Mouse (Mus musculus): ENCODE measurements around the gene Pskh1. TPM values are rescaled to one million over a fixed set of nuclear protein-coding genes. Genes with fewer than 3 reads are reported as not detected.
A peak's percentile ranks its signal among the peaks of the same experiment; 100 is the strongest.

Gene Pskh1
- polyA plus RNA-seq, 1 experiment from 2014 or later: 18.3 TPM

DNA sequence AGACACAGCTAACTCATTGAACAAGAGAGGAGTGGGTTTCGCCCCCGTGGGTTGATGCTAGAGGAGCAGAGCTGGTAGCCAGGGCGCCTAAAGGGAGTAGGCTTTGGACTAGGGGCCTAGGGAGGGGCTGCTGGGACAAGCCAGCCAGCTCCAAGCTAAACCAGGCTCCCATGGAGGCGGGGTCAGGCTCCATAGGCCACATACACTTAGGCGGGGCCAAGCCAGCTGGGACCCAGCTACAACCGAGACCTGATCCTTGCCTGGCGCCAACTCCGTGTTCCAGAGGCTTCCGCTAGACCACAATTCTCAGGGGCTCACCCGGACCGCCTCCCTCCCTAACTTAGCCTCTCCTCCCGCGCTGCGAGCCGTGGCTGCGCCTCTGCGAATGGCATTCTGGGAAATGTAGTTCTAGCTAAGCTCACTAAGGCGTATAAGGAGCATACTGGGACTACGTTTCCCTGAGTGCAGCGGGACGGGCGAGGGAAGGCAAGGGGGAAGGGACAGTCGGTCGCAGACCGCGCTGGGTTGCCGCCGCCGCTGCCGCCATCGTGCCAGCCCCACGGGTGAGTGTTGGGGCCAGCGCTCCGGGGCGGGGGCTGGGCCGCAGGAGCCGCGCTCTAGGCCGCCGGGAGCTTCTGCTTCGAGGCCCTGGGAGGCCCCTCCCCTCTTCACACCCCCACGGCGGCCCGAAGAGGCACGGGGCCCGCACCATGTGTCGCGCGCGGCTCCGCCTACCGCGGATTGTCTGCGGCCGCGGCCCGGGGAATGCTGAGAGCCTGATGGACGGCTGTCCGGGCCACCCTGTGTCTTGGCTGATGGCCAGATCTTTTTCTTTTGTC, 39.9 kb upstream of the Pskh1 start, which contains the start of gene Nutf2:
Nutf2 (plus strand) TSS at position 438 of the 839 bp plus-strand sequence.
- Histone ChIP-seq H3K4me2 (peak within 1 kb of the TSS; percentile 89), H3K36me3 (replicated peaks) (peaks cover 20% of the 10 kb centered on the region)

DNA sequence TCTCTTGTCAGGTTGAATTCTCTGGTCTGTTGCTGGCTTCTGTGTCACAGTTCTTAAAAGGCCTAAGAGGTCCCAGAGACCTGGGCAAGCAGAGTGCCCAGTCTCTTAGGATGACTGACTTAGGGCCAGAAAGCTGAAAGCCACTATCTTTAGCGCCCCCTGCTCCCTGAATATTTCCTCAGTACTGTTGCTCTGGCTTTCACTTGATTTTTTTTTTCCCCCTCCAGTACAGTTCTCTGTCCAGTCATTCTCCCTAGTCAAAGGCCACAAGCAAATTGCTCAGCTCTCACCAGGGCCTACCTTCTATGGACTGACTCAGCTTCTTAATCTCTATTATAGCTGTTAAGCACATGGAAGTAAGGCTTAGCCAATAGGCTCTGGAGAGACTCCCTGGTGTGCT, 38.3 kb upstream of the Pskh1 start:
- Histone ChIP-seq H3K27me3 (no peaks in the 10 kb centered on the region), H3K27ac (0 out of 2 replicates have a peak overlapping the region, but pooled peaks have one; percentile 0), H3K9me3 (no peaks in the 10 kb centered on the region), H3K9ac (peak overlapping the region; percentile 96), H3K4me1 (peaks cover 63% of the 10 kb centered on the region), H3K4me3 (replicated peaks) (peak overlapping the region; percentile 96), H3K4me2 (peak overlapping the region; percentile 89), H3K36me3 (replicated peaks) (peaks cover 35% of the 10 kb centered on the region)
- no peak for ATAC-seq (ENCODE audit: low FRiP score)
- WGBS: 8% methylated on average over 1 of the region's 1 CpGs

More for the DNA sequence above, 39.9 kb upstream of the Pskh1 start, which contains the start of gene Nutf2:
- under 1% methylated on average over 59 of the region's 59 CpGs for WGBS
- Histone ChIP-seq H3K4me1 (peaks cover 78% of the 10 kb centered on the region), H3K27me3 (no peaks in the 10 kb centered on the region), H3K9ac (peak within 1 kb of the TSS; percentile 96), H3K4me3 (replicated peaks) (peak within 1 kb of the TSS; percentile 96), H3K27ac (peak within 1 kb of the TSS; percentile 94), H3K9me3 (no peaks in the 10 kb centered on the region)
- ATAC-seq (ENCODE audit: low FRiP score): peak; percentile 96

GRCm38 (mm10) chr8:105866364-105867029, 33.7 kb upstream of the Pskh1 start:
- no peak for ATAC-seq (ENCODE audit: low FRiP score)
- 83% methylated on average over 6 of the region's 6 CpGs for WGBS

GRCm38 (mm10) chr8:105874301-105874700, 25.9 kb upstream of the Pskh1 start:
- ATAC-seq (ENCODE audit: low FRiP score): no peak
- H3K36me3 ChIP-seq (replicated peaks): peaks cover 88% of the 10 kb centered on the region

More at GRCm38 (mm10) chr8:105866364-105867029, 33.7 kb upstream of the Pskh1 start:
- Histone ChIP-seq H3K9me3 (no peaks in the 10 kb centered on the region), H3K27ac (no peak overlapping the region), H3K27me3 (no peaks in the 10 kb centered on the region), H3K36me3 (replicated peaks) (peaks cover 72% of the 10 kb centered on the region), H3K4me3 (replicated peaks) (no peak overlapping the region), H3K9ac (no peak overlapping the region), H3K4me1 (peaks cover 28% of the 10 kb centered on the region), H3K4me2 (no peak overlapping the region)

GRCm38 (mm10) chr8:105880754-105881520, 19.3 kb upstream of the Pskh1 start, which contains the start of gene Edc4:
Gene Edc4 (plus strand): TSS chr8:105880881.
- Histone ChIP-seq H3K36me3 (replicated peaks) (peaks cover 55% of the 10 kb centered on the region), H3K9ac (peak within 1 kb of the TSS; percentile 91), H3K4me1 (peaks cover 31% of the 10 kb centered on the region), H3K27me3 (no peaks in the 10 kb centered on the region), H3K27ac (0 out of 2 replicates have a peak within 1 kb of the TSS, but pooled peaks have one; percentile 44), H3K9me3 (no peaks in the 10 kb centered on the region), H3K4me3 (replicated peaks) (peak within 1 kb of the TSS; percentile 88), H3K4me2 (peak within 1 kb of the TSS; percentile 74)
- WGBS: 1% methylated on average over 45 of the region's 45 CpGs
- peak; percentile 71 for ATAC-seq (ENCODE audit: low FRiP score)

More at GRCm38 (mm10) chr8:105874301-105874700, 25.9 kb upstream of the Pskh1 start:
- Histone ChIP-seq H3K9ac (no peak overlapping the region), H3K4me3 (replicated peaks) (no peak overlapping the region), H3K27me3 (no peaks in the 10 kb centered on the region), H3K4me2 (no peak overlapping the region), H3K9me3 (no peaks in the 10 kb centered on the region), H3K4me1 (no peaks in the 10 kb centered on the region), H3K27ac (no peak overlapping the region)
- 91% methylated on average over 6 of the region's 6 CpGs for WGBS

DNA sequence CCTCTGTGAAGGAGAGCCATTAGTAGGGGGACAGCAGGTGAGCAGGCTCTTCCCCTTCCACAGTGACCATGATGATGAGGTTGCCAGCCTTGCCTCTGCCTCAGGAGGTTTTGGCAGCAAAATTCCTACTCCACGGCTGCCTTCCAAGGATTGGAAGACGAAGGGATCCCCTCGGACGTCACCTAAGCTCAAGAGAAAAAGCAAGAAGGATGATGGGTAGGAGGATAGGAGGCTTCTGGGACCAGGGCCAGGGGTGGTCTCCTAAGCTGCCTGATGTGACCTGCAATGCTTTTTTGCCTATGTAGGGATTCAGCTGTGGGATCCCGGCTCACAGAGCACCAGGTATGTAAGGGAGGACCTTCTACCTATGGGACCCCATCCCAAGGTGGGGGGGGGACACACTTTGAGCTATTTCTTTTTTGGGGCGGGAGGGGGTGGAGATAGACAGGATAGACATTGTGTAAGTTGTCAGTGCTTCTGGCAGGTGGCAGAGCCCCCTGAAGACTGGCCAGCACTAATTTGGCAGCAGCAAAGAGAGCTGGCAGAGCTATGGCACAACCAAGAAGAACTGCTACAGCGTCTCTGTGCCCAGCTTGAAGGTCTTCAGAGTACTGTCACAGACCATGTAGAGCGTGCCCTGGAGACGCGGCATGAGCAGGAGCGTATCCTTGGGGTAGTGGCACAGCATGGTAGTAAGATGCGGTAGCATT, 10.3 kb upstream of the Pskh1 start:
- H3K36me3 ChIP-seq (replicated peaks): peaks cover 87% of the 10 kb centered on the region
- 95% methylated on average over 12 of the region's 12 CpGs for WGBS
- H3K27me3 ChIP-seq: no peaks in the 10 kb centered on the region
- H3K9me3 ChIP-seq: no peaks in the 10 kb centered on the region
- H3K27ac ChIP-seq: no peak overlapping the region
- H3K4me2 ChIP-seq: no peak overlapping the region
- ATAC-seq (ENCODE audit: low FRiP score): no peak
- H3K4me1 ChIP-seq: peaks cover 10% of the 10 kb centered on the region
- H3K4me3 ChIP-seq (replicated peaks): no peak overlapping the region
- no peak overlapping the region for H3K9ac ChIP-seq

GRCm38 (mm10) chr8:105890870-105891269, 9.4 kb upstream of the Pskh1 start:
- 91% methylated on average over 6 of the region's 6 CpGs for WGBS
- H3K4me1 ChIP-seq: peaks cover 10% of the 10 kb centered on the region
- H3K4me2 ChIP-seq: no peak overlapping the region
- no peaks in the 10 kb centered on the region for H3K9me3 ChIP-seq
- ATAC-seq (ENCODE audit: low FRiP score): no peak
- H3K9ac ChIP-seq: no peak overlapping the region
- no peak overlapping the region for H3K27ac ChIP-seq
- H3K27me3 ChIP-seq: no peaks in the 10 kb centered on the region
- no peak overlapping the region for H3K4me3 ChIP-seq (replicated peaks)
- H3K36me3 ChIP-seq (replicated peaks): peaks cover 79% of the 10 kb centered on the region

- Histone ChIP-seq H3K36me3 (replicated peaks) (peaks cover 64% of the 10 kb centered on the region), H3K27ac (no peak overlapping the region), H3K4me3 (replicated peaks) (no peak overlapping the region), H3K9ac (no peak overlapping the region), H3K4me1 (peaks cover 10% of the 10 kb centered on the region), H3K9me3 (no peaks in the 10 kb centered on the region), H3K4me2 (no peak overlapping the region), H3K27me3 (no peaks in the 10 kb centered on the region)
- 91% methylated on average over 6 of the region's 6 CpGs for WGBS
- 0 out of 2 replicates have a peak, but pooled peaks have one; percentile 45 for ATAC-seq (ENCODE audit: low FRiP score)
These were observed 7.8 kb upstream of the Pskh1 start for GRCm38 (mm10) chr8:105892432-105892831.

DNA sequence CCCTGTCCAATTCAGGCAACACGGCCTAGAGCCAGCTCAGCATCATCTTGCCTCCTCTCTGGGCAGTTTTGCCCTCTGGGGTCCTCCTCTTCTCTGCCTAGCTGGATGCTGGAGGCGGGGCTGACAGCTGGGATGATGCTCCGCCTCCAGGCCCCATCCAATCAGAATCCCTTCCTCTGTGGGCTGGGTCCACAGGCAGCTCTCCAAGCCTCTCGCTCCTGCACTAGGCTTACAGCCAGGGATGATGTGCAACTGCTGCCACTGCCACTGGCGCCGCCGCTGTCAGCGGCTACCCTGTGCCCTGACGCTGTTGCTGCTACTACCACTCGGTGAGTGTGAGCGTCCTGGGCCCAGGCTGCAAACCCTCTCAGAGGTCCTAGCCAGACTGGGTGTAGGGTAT, 6.9 kb upstream of the Pskh1 start, which contains the start of gene Nrn1l:
Nrn1l (plus strand) TSS at position 229 of the 400 bp plus-strand sequence.
- Histone ChIP-seq H3K9me3 (no peaks in the 10 kb centered on the region), H3K9ac (peak within 1 kb of the TSS; percentile 43; the same call in 1 of the 2 replicates), H3K4me2 (peak within 1 kb of the TSS; percentile 20; the same call in 1 of the 2 replicates), H3K4me3 (replicated peaks) (no peak within 1 kb of the TSS), H3K27ac (peak within 1 kb of the TSS; percentile 51; the same call in 1 of the 2 replicates), H3K27me3 (no peaks in the 10 kb centered on the region), H3K4me1 (peaks cover 10% of the 10 kb centered on the region), H3K36me3 (replicated peaks) (peaks cover 54% of the 10 kb centered on the region)
- peak; percentile 96 for ATAC-seq (ENCODE audit: low FRiP score)
- 3% methylated on average over 11 of the region's 11 CpGs for whole genome bisulfite sequencing

DNA sequence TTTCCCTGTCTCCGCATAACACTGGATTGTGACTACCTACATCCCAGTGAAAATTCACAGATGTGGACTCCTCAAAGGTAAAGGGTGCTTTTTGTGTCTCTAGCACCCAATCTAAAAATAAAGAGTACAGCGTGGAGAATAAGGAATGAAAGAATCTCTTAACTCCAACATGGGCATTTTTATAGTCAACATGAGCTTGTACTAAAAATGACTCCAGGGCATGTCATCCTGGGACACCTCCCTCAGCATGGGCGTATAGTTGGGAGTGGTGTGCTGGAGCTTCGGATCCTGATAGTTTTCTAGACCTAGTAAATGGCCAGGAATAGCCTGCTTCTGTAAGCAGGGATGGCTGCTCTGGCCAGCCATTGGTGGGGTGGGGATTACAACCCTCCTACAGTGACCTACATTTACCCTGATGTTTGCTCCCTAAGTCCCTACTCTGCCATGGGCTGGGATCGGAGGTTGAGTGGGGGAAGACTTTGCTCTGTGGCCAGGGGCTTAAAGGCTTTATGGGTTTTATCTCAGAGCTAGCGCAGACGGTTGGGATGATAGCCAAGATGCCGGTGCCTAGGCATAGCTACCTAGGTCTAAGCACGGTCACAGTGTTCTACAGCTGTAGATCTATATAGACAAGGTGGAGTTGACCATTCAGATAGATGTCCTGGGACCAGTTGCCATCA, 2.3 kb upstream of the Pskh1 start:
- H3K27ac ChIP-seq: no peak overlapping the region
- 80% methylated on average over 9 of the region's 9 CpGs for WGBS
- no peaks in the 10 kb centered on the region for H3K27me3 ChIP-seq
- H3K9ac ChIP-seq: no peak overlapping the region
- H3K4me1 ChIP-seq: peaks cover 20% of the 10 kb centered on the region
- peaks cover 10% of the 10 kb centered on the region; the same call in 1 of the 2 replicates for H3K36me3 ChIP-seq (replicated peaks)
- no peak for ATAC-seq (ENCODE audit: low FRiP score)
- H3K9me3 ChIP-seq: no peaks in the 10 kb centered on the region
- H3K4me3 ChIP-seq (replicated peaks): no peak overlapping the region
- no peak overlapping the region for H3K4me2 ChIP-seq
